Mouse (Mus musculus): ENCODE data around the gene Orm2. TPM values are rescaled to one million over a fixed set of nuclear protein-coding genes. Genes with fewer than 3 reads are reported as not detected.
"Not testable (repeated sequence)": the region's sequence is repeated elsewhere in the genome, so short reads cannot be mapped to it uniquely, and the experiment has no call there.

The Orm2 gene
- not detected in 2 replicates for polyA plus RNA-seq (2012; rRNA removed)

DNA sequence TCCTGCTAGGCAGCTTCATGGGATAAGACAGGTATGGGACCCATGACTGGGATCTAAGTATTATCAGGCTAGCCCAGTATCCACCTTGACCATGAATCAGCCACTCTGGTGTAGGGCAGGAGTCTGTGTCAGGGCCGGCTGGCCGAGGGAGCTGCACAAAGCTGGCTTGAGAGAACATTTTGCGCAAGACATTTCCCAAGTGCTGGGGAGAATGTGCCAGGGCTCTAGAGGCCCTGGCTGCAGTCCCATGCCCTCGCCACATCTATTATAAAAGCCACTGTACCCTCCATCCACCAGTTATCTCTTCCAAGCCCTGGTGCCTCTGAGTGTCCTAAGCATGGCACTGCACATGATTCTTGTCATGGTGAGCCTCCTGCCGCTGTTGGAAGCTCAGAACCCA is at the start of gene Orm2:
Orm2 (plus strand) TSS at position 300 of the 400 bp plus-strand sequence.
- TF ChIP-seq POLR2A (IDR thresholded peaks at IDR 0.05; ENCODE audit: low read depth, low read length) (no peak), CTCF (IDR thresholded peaks at IDR 0.05; ENCODE audit: extremely low read depth, insufficient read depth, insufficient read length, insufficient replicate concordance) (no peak)
- Histone ChIP-seq H3K27me3 (ENCODE audit: control insufficient read depth, insufficient read depth, low read length) (no peaks in the 10 kb centered on the region), H3K27ac (ENCODE audit: insufficient read depth, low read length) (no peak within 1 kb of the TSS), H3K36me3 (ENCODE audit: control insufficient read depth, insufficient read depth, low read length) (peaks cover 16% of the 10 kb centered on the region), H3K4me1 (ENCODE audit: control insufficient read depth, insufficient read depth, insufficient read length) (no peaks in the 10 kb centered on the region), H3K4me3 (ENCODE audit: extremely low read depth, insufficient read depth, insufficient read length) (no peak within 1 kb of the TSS)
- no peak for DNase-seq (ENCODE audit: low read depth in 1 of 2, low spot score in 2 of 2)
- 88% methylated on average over 5 of the region's 5 CpGs for WGBS

DNA sequence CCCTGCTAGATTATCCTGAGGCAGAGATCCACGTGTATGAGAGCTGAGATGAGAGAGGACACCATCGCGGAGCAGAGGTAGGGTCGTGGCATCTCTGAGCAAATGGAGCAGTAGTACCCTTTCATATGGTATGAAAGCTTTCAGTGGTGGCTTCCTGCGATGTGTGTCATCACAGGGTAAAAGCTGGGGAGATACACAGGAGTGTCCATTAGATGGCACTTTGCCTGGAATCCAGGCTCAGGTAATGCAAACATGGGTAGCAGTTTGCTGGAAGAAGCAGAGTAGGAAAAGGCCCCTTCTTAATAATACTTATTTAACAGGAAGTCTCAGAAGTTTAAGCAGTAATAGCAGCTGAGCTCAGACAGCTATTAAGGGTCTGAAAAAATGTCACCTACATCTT is 48.2 kb upstream of the Orm2 start:
- DNase-seq (ENCODE audit: low read depth in 1 of 2, low spot score in 2 of 2): no peak
- Histone ChIP-seq H3K4me3 (ENCODE audit: extremely low read depth, insufficient read depth, insufficient read length) (no peak overlapping the region), H3K4me1 (ENCODE audit: control insufficient read depth, insufficient read depth, insufficient read length) (no peaks in the 10 kb centered on the region), H3K27me3 (ENCODE audit: control insufficient read depth, insufficient read depth, low read length) (no peaks in the 10 kb centered on the region), H3K27ac (ENCODE audit: insufficient read depth, low read length) (no peak overlapping the region), H3K36me3 (ENCODE audit: control insufficient read depth, insufficient read depth, low read length) (no peaks in the 10 kb centered on the region)
- WGBS: 75% methylated on average over 5 of the region's 5 CpGs
- TF ChIP-seq CTCF (IDR thresholded peaks at IDR 0.05; ENCODE audit: extremely low read depth, insufficient read depth, insufficient read length, insufficient replicate concordance): no peak
- no peak for TF ChIP-seq POLR2A (IDR thresholded peaks at IDR 0.05; ENCODE audit: low read depth, low read length)

DNA sequence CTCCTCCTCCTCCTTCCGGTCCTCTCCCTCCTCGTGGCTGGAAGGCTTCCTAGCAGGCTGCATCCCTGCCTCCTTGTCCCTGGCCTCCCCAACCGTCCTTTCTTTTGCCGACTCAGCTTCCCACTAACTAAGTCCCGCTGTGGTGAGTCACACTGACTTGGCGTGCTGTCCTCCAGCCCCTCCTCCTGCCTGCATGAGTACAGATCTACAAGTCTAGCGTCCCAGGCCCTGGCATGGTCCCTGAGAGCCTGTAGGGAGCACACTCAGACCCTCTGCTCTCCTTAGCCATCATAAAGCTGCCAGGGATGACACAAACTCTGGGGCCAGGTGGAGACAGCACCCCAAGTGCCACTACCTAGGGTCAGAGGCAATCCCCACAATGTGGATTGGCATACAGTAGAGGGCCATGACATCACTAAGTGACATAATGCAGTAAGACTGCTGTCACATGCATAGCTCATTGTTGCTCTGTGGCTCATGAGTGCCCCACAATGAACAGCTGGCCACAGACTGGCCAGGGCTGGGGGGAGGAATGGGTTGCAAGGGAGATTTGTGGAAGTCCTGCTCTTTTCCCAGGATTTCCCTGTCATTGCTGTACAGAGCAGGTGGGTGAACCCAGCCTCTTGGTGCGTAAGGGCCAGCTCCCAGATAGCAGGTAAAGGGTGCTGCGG is 46.0 kb upstream of the Orm2 start:
- WGBS: 62% methylated on average over 8 of the region's 9 CpGs
- no peak overlapping the region for H3K27ac ChIP-seq (ENCODE audit: insufficient read depth, low read length)
- TF ChIP-seq POLR2A (IDR thresholded peaks at IDR 0.05; ENCODE audit: low read depth, low read length) (no peak), CTCF (IDR thresholded peaks at IDR 0.05; ENCODE audit: extremely low read depth, insufficient read depth, insufficient read length, insufficient replicate concordance) (no peak)
- H3K4me3 ChIP-seq (ENCODE audit: extremely low read depth, insufficient read depth, insufficient read length): no peak overlapping the region
- H3K4me1 ChIP-seq (ENCODE audit: control insufficient read depth, insufficient read depth, insufficient read length): no peaks in the 10 kb centered on the region
- DNase-seq (ENCODE audit: low read depth in 1 of 2, low spot score in 2 of 2): no peak
- H3K27me3 ChIP-seq (ENCODE audit: control insufficient read depth, insufficient read depth, low read length): no peaks in the 10 kb centered on the region
- no peaks in the 10 kb centered on the region for H3K36me3 ChIP-seq (ENCODE audit: control insufficient read depth, insufficient read depth, low read length)

DNA sequence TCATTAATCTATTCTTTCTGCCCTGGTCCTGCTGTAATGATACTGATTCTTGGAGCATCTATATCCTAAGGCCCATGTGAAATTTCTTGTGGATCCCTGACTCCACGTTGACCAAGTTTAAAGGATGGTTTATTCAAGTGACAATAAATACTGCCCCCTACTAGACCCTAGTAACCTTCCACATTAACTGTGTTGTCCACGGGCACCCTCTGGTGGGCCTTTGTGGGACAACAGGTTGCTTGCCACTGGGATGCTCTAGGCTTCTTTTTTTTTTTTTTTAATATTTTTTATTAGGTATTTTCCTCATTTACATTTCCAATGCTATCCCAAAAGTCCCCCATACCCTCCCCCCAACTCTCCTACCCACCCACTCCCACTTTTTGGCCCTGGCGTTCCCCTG is 42.7 kb upstream of the Orm2 start:
- not testable (repeated sequence) for H3K4me3 ChIP-seq (ENCODE audit: extremely low read depth, insufficient read depth, insufficient read length); H3K27me3 ChIP-seq (ENCODE audit: control insufficient read depth, insufficient read depth, low read length); H3K4me1 ChIP-seq (ENCODE audit: control insufficient read depth, insufficient read depth, insufficient read length); H3K27ac ChIP-seq (ENCODE audit: insufficient read depth, low read length); H3K36me3 ChIP-seq (ENCODE audit: control insufficient read depth, insufficient read depth, low read length)
- peak in 1 of 2 experiments; percentile 39 for DNase-seq (ENCODE audit: low read depth in 1 of 2, low spot score in 2 of 2)
- WGBS: 27% methylated on average over 3 of the region's 3 CpGs
- TF ChIP-seq CTCF (IDR thresholded peaks at IDR 0.05; ENCODE audit: extremely low read depth, insufficient read depth, insufficient read length, insufficient replicate concordance): peak; percentile 41; the same call in 1 of the 2 replicates

DNA sequence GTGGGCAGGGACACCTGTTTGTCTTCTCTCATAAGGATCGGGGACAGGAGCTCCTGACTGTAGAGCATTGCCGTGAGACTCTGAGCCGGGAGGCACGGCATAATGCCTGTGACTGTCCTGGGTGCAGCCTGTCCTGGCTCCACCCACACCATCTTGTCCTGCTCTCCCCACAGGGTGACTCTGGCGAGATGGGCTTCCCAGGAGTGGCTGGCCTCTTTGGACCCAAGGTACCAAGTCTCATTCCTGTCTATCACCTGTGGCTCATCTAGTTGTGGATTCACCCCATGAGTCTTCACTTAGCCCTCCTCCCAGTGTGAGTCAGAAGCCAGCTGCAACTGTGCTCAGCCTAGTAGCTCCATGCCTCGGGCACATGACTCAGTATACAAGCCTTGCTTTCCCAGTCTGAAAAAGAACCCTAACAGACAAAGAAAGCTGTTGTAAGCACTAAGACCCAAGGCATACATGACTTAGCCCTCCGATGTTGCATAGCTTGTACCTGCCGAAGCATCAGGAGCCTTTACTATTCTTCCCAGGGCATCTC is 38.9 kb upstream of the Orm2 start:
- Histone ChIP-seq H3K4me3 (ENCODE audit: extremely low read depth, insufficient read depth, insufficient read length) (no peak overlapping the region), H3K27ac (ENCODE audit: insufficient read depth, low read length) (no peak overlapping the region), H3K27me3 (ENCODE audit: control insufficient read depth, insufficient read depth, low read length) (no peaks in the 10 kb centered on the region), H3K36me3 (ENCODE audit: control insufficient read depth, insufficient read depth, low read length) (no peaks in the 10 kb centered on the region), H3K4me1 (ENCODE audit: control insufficient read depth, insufficient read depth, insufficient read length) (no peaks in the 10 kb centered on the region)
- 94% methylated on average over 8 of the region's 8 CpGs for WGBS
- TF ChIP-seq POLR2A (IDR thresholded peaks at IDR 0.05; ENCODE audit: low read depth, low read length) (no peak), CTCF (IDR thresholded peaks at IDR 0.05; ENCODE audit: extremely low read depth, insufficient read depth, insufficient read length, insufficient replicate concordance) (no peak)
- DNase-seq (ENCODE audit: low read depth in 1 of 2, low spot score in 2 of 2): no peak

DNA sequence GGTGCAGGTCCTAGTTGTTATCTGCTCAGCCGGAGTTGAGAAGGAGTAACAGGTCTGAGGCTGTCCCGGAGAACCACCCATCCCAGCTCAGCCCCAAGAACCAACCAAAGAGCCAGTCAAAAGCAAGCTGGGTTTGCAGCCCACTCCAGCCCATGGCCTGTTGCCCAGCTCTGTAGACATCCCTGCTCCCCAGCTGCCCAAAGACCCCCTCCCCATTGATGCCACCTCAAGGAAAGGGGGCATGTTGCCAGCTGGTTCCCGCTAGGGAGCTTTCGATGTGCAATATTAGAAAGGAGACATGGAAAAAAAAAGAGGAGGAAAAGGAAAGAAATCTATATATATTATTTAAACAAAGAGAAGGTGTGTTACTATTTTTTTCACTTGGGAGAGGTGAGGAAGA is 28.8 kb upstream of the Orm2 start:
- WGBS: 92% methylated on average over 4 of the region's 4 CpGs
- DNase-seq (ENCODE audit: low read depth in 1 of 2, low spot score in 2 of 2): no peak
- no peak overlapping the region for H3K27ac ChIP-seq (ENCODE audit: insufficient read depth, low read length)
- H3K36me3 ChIP-seq (ENCODE audit: control insufficient read depth, insufficient read depth, low read length): no peaks in the 10 kb centered on the region
- H3K27me3 ChIP-seq (ENCODE audit: control insufficient read depth, insufficient read depth, low read length): no peaks in the 10 kb centered on the region
- no peak overlapping the region for H3K4me3 ChIP-seq (ENCODE audit: extremely low read depth, insufficient read depth, insufficient read length)
- TF ChIP-seq CTCF (IDR thresholded peaks at IDR 0.05; ENCODE audit: extremely low read depth, insufficient read depth, insufficient read length, insufficient replicate concordance) (no peak), POLR2A (IDR thresholded peaks at IDR 0.05; ENCODE audit: low read depth, low read length) (no peak)
- no peaks in the 10 kb centered on the region for H3K4me1 ChIP-seq (ENCODE audit: control insufficient read depth, insufficient read depth, insufficient read length)

DNA sequence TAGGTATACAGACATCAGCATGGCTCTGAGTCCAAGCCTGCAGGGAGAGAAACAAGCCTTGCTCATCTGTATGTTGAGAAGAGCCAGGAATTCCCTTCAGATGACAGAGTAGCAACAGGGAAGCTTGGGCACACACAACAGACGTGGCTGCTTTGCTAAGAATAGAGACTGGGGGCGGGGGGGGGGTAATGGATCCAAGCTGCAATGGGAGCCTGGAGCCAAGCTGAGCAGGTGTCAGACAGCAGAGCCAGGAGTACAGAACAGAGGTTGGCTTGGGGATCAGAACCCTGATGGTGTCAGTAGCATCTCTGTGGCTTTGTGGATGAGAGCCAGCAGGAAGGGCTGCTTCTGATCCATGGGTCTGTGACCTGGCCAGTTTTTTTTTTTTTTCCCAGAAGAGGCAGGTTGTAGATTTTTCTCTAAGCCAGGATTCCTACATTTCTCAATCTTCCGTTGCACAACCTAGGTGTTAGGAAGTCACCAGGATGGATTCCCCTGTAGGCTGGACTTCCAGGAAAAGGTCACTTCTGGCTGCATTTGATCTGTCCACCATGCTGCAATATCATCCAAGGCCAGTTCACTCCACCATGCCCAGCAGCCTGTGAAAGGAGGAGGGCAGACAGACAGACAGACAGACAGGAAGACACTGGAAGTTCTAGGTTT is 23.7 kb upstream of the Orm2 start:
- no peak overlapping the region for H3K4me3 ChIP-seq (ENCODE audit: extremely low read depth, insufficient read depth, insufficient read length)
- 82% methylated on average over 3 of the region's 3 CpGs for WGBS
- H3K27ac ChIP-seq (ENCODE audit: insufficient read depth, low read length): no peak overlapping the region
- no peaks in the 10 kb centered on the region for H3K27me3 ChIP-seq (ENCODE audit: control insufficient read depth, insufficient read depth, low read length)
- no peaks in the 10 kb centered on the region for H3K36me3 ChIP-seq (ENCODE audit: control insufficient read depth, insufficient read depth, low read length)
- TF ChIP-seq POLR2A (IDR thresholded peaks at IDR 0.05; ENCODE audit: low read depth, low read length) (no peak), CTCF (IDR thresholded peaks at IDR 0.05; ENCODE audit: extremely low read depth, insufficient read depth, insufficient read length, insufficient replicate concordance) (no peak)
- no peaks in the 10 kb centered on the region for H3K4me1 ChIP-seq (ENCODE audit: control insufficient read depth, insufficient read depth, insufficient read length)
- no peak for DNase-seq (ENCODE audit: low read depth in 1 of 2, low spot score in 2 of 2)
